Mouse (Mus musculus) kidney, postnatal 10 days (tissue): Measurements from ENCODE around the gene 1700014D04Rik.
A peak's percentile ranks its signal among the peaks of the same experiment; 100 is the strongest.
"Not testable (repeated sequence)": the region's sequence is repeated elsewhere in the genome, so short reads cannot be mapped to it uniquely, and the experiment has no call there.

Experiments used
- DNase-seq: peaks from one replicate; pipeline ENCODE4 v3.0.0; 2021; ENCODE audit warnings: mixed read lengths

Gene 1700014D04Rik

DNA sequence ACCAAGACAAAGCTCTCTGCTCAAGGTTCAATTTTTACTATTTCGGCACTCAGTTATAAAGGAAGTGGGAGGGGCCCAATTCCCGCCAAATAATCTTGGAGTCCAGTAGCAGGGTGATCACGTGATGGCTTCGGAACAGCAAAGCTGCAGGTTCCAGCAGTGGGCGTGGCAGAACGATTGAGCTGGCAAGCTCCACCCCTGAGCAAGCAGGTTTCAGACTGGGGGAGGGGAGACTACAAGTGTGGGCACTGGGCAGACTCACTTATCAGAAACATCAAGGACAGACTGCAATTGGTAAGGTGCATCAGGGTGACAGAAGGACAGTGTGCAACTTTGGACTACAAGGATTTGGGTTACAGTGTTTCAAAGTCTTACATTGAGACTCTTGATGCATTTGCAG is 12.2 kb downstream of the 1700014D04Rik start:
- not testable (repeated sequence) for DNase-seq

DNA sequence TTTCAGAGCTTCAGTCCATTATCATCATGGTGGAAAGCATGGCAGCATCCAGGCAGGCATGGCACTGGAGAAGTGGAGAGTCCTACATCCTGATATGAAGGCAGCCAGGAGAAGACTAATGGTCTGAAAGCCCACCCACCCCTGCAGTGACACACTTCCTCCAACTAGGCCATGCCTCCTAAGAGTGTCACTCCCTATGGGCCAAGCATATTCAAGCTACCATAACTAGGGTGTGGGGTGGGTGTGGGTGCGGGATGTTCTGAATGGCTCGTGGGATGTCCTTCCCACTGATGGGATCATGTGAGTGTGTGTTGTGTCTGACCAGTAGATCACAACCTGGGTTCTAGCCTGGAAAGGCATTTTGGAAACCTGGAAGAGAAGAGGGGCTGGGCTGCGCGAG is 12.6 kb downstream of the 1700014D04Rik start:
- DNase-seq, result no peak

DNA sequence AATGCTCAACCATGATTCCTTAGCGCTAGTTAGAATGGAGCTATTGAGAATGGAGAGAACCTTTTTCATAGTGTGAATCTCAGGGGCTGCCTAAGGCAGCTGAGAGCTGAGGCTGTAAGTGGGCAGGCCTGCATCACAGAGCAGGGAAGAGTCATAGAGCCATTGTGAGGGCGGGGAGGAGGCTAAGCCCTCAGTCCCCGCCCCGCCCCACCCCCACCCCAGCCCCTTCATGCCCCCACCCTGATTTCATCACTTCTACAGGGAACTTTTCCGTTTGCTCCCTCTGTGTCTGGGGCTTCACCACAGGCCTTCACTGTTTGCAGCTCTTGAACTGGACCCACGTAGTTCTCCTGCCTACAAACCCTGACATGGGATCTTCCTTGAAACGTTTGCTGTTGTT is 14.9 kb downstream of the 1700014D04Rik start, which contains the start of gene Spata31d1d:
Gene Spata31d1d, minus strand, starts transcription at position 101 of the 400 bp plus-strand sequence.
- no peak for DNase-seq

DNA sequence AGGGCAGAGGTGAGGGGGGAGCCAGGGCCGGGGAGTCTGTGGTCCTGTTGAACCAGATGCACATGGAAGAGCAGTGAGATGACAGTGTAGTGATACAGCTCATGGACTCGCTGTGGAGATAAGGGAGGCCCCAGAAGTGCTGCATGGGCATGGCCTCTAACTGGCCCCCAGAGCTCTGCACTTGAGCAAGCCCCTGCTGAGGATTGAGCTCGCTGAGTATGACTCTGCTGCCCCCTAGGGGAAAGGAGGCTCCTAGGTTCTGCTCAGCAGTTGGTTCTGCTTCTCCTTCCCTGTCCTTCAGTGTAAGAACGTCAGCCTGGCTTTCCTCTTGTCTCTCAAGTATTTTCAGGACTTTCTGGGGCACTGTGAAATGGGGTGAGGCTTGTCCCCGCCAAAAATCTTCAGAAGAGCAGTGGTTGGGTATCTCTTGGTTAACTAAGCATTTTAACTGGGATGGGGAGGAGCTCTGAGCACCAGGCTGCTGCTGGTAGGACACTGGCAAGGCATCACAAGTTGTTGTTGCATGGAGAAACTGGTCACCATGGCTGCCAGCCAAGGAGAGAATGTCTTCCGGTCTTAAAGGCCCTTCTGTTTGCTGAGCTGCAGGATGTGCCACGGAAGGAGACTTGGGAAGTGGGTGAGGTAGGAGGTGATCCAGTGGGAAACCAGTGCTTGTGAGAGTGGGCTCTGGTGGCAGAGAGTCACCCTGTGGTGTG is 18.0 kb downstream of the 1700014D04Rik start:
- DNase-seq, result peak; percentile 91

DNA sequence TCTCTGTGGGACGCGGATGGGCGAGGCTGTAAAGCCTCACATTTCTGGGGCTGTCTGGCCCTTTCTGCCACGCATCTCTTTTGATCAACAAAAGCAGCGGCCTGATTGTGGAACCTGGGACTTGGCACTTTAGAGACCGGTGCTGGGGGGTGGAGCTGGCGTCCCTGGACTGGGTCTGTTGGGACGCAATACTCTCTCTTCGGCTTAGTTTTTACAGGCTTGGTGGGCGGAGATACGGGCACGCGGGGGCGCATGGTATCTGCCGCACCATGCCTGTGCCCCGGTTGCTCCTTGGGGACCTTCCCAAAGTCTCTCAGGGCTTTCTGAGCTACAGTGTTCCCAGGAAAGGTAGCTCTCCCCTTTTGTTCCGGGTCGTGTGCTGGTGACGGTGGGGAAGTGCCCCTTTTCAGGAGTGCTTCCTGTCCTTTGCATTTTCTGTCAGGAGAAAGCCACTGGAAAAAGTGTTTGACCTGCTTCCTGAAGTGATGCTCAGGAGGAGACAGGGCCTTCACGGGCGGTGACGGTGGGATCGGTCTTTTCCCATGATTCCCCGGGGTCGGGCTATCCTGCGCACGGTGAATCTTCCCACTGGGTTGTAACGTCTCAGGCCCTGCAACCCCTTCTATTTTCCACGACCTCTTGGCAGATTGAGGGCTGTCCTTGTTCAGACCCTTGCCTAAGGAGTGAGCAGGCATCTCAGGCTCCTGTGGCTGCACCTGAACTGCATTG is 20.2 kb downstream of the 1700014D04Rik start:
- no peak for DNase-seq

DNA sequence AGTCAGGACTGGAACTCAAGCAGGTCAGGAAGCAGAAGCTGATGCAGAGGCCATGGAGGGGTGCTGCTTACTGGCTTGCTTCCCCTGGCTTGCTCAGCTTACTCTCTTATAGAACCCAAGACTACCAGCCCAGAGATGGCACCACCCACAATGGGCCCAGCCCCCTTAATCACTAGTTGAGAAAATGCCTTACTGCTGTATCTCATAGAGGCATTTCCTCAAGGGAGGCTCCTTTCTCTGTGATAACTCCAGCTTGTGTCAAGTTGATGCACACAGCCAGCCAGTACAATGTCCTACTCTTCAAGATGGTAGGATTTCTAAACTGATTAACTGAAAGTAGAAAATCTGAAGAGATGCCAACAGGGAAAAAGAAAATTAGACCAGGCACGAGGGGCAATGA is 24.5 kb downstream of the 1700014D04Rik start:
- not testable (repeated sequence) for DNase-seq

DNA sequence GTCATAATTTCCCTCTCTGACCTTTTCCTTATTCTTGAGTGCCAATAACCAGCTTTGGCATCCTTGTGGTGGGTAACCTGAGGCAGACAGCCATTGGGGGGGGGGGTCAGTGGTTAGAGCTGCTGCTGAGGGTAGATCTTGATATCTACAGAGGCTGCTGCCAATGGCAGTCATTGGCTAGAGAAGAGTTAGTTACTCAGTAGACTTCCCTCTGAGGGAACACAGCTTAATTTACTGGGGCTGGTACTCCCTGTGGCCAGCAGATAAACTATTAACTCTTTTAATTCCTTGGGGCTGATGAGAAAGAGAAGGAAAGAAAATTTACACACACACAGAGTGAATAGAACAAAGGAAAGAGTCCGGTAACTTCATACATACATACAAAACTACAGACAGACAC is 27.1 kb downstream of the 1700014D04Rik start:
- DNase-seq, result no peak

DNA sequence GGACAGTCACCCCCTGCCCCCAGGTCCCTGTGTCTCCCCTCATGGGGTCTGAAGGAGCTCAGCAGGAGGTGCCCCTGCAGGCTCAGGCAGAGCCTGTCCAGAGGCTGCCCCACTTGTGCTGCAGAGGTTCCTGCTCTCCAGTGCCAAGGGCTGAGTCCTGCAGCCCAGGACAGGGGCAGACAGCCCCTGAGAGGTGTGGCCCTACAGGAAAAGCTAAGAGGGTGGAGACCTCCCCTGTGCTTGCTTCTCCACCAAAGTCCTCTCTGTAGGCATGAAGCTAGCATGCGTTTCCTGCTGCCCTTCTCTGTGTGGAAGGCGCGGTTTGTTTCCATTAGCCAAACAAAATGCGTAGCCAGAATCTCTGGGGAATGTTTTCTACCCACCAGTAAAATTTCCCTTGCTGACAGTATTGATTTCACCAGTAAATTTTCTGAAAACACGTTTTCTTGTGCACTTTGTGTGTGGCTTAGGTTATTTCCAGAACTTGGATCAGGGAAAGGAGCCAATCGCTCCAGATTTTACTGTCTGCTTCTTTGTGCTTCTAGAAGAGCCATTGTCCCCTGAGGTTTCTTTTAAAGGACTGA is 27.6 kb downstream of the 1700014D04Rik start:
- peak; percentile 27 for DNase-seq

DNA sequence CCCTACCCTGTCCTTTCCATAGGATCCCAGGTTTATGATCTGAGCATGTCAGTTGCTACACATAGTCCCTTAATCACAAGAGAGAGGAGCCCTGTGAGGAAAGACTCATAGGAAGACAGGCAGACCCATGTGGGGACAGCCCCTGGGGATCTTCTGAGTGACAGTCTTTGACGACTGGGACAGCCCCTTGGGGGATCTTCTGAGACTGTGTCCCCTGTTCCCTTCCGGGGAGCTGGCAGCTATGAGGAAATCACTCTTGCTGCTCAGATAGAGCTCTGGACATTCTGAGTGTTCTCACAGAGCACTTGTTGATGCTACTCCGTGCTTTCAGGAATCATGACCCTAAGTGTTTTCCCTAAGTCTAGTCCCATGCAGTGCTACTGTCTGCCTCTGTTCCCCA is 32.8 kb downstream of the 1700014D04Rik start:
- DNase-seq, result no peak

DNA sequence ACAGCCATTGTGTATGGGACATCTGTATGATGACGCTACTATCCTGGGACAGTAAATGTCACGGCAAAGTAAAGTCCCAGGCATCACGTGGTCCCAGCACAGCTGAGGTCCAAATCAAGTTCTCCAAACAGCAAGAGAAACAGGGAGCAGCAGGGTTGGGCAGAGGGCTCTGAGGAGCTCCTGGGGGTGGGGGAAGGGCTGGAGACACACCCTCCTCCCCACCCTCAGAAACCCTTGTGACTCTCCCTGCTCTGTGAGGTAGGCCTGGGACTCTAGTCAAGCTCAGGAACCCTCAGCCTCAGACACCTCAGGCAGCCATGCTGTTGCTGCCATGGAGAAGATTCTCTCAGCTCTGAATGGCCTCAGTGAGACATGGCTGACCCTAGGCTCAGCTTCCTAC is 34.6 kb downstream of the 1700014D04Rik start, which contains the start of gene Spata31d1b:
Gene Spata31d1b, plus strand, starts transcription at position 301 of the 400 bp plus-strand sequence.
- DNase-seq, result not testable (repeated sequence)

DNA sequence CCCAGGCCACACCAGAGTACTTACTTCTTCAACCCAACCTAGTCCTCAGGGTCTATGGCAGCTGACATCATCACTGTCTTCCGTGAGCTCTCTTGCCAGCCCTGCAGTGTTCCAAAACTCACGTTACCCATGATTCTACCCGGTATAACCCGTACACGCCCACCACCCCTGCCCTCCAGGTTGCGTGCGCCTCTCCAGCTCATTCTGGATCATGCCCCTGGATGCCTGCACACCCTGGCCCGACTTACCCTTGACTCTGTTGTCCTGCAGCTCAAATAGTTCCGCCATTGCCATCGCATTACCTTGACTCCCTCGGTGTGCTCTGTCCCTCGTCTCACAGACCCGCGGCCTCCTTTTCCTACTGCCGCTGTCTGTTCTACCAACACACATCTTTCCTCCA is 36.3 kb downstream of the 1700014D04Rik start, which contains the start of gene Spata31d1a:
Gene Spata31d1a, minus strand, starts transcription at position 101 of the 400 bp plus-strand sequence.
- no peak for DNase-seq

DNA sequence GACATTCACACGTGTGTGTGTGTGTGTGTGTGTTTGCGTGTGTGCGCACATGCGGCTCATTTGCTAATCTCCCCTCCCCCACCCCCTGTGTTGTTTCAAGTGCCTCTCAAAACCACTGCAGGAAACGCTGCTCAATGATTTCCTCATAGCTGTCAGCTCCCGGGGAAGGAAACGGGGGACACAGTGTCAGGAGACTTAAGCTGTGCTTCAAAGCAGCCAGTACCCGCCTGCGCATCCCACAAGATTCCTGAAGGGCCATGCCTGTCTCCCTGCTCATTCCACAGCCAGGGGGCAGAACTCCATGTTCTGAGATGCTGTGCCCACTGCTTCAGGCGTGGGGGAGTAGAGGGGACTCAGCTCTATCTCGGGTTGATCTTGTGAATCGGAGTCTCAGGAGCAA is 42.0 kb downstream of the 1700014D04Rik start:
- DNase-seq, result peak; percentile 70

DNA sequence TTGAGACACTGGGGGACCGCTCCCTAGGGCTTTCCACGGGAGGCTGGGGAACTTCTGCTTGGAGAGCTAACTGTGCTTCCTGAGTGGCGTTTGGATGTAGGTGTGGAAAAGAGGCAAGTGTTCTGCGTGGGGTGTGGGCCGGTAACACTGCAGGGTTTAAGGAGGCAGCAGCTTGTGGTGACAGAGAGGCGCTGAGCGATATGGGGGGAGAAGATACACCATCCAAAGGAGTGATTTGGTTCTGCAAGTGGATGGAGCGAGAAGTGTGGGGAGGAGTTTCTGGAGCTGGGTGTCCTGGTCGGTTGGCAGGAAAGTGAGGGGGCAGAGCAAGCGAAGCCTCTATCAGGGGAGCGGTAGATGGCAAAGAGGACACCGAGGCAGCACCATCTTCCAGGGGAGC is 43.0 kb downstream of the 1700014D04Rik start:
- no peak for DNase-seq

DNA sequence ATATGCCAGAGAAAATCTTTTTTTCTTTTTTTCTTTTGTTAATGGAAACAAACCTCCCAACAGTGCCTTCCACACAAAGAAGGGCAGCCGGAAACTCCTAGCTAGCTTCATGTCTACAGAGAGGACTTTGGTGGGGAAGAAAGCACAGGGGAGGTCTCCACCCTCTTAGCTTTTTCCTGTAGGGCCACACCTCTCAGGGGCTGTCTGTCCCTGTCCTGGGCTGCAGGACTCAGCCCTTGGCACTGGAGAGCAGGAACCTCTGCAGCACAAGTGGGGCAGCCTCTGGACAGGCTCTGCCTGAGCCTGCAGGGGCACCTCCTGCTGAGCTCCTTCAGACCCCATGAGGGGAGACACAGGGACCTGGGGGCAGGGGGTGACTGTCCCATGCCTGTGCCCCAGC is 46.4 kb downstream of the 1700014D04Rik start:
- DNase-seq, result not testable (repeated sequence)

DNA sequence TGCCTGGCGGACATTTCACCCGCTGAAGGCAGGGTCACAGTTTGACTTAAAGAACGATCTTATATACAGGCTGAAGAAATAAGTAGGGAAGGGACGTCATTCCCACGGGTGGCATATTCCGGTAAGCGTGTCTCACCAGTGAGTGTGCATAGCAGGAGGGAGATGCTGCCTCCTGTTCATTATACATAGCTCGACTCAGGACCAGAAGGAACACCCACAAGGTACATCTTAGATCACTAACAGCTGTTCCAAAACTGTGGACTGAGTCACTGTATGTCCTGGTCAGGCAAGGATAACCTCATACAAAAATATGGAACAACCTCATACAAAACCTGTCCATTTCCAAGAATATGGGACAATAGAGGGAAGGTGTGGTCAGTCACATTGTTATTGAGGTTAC is 47.4 kb downstream of the 1700014D04Rik start:
- no peak for DNase-seq

DNA sequence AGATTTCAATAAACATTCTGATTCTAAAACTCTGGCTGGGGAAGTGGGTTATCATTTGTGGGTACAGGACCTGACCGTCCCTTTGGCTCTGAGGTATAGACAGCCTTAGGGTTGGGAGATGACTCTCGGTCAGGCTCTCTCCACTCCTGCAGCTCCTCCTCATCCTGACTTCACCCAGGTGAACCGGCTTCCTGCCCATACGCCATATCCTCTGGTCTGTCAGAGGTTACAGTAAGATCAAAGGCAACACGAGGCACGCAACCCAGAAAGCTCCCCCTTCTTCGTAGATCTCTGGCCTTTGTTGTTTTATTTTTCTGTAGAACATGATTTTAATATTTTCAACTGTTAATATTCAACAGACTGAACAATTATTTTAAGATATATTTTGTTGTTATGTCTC is 50.8 kb downstream of the 1700014D04Rik start:
- no peak for DNase-seq

DNA sequence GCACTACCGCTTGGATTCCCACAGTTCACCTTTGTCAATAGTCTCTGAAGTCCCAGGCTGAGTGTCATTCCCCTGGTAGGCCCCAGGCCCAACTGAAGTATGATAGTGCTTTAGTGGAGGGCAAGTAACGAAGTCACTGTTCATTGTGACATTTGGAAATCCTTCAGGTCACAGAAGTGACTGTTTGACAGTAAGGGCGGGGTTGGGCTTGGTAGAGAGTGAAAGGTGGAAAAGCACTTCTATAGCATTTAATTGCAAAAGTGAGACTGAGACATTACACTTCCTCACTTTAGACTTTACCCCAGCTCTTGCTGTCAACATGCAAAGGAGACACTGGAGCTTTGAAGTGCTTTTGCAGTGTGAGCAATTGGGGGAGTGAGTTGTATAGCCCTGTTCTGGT is 52.5 kb downstream of the 1700014D04Rik start, which contains the start of gene 4921517D22Rik:
Gene 4921517D22Rik, minus strand, starts transcription at position 101 of the 400 bp plus-strand sequence.
- no peak for DNase-seq

DNA sequence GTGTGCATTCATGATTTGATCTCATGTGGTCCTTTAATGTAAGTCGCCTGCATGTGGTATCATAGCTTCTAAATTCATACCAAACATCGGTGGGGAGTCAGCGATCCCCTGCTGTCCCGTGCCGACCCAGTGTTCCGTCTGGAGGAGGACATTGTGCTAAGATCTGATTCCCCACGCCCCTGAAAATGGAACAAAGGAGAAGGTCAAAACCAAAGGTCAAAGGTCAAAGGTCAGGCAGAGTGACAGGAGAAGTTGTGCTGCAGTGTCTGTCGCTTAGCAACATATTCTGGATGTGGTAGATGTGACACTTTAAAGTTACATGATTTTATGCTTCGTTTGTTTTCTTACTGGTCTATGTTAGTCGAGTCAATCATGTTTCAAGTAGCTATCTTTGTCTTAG is 55.1 kb downstream of the 1700014D04Rik start:
- DNase-seq, result no peak
